Mouse (Mus musculus) R1 (cell line): ENCODE data around the gene Olfr1113.

Experiments
- DNase-seq: peaks from one replicate; pipeline ENCODE4 v3.0.0-alpha.2; 2018; ENCODE audit warnings: low read depth, low spot score

Gene Olfr1113

DNA sequence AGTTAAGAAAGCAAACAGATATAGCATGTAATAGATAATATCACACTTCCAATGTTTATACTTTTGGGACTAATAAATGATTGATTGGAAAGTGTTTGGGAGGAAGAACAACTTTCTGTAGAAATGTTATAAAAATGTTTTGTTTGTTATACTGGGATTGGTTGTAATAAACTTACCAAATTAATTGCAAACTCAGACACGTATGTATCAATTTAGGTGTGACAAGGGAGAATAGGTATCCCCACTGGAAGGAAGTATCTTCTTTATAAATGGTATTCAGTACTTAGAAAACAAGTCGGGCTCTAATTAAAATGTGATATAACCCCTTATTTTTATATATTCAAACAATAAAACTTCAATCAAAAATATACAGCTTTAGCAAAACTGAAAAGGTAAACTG lies at the start of gene Olfr1113:
TSS of gene Olfr1113 (plus strand) at position 301 of the 400 bp plus-strand sequence.
- no peak for DNase-seq

DNA sequence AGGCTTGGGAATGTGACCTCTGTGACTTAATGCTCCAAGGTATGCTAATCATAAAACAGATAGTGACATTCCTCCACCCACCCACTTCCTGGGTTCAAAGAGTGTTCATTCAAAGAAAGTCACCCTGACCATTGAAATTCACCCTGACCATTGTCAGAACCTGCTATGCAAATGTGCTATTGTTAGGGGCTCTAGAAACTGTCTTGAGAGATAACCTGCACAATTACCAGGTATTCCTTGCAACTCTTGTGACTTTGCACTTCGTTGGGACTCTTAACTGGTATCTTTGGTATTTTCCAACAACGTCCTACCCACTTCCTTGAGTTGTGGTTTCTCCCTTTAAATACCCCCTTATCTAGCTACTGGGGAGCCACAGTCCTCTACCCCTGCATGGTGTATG lies 41.0 kb upstream of the Olfr1113 start:
- peak; percentile 61 for DNase-seq

DNA sequence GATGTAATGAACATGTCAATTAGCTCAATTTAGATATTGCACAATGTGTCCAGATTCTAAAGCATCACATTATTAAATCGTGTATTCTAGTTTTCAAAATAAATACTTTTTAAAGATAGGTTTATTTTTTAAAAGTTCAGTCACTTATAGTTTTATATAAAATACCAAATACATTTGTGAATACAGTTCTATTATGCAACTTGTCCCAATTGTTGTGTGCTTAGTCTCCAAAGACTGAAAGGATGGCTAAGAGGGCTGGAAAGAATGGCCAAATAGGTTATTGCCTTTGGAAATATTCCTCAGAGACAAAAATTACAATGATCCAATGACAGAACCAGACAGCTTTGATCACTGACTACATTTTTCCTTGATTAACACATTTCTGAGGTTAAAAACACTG lies 21.3 kb upstream of the Olfr1113 start, which contains the start of gene Olfr1112:
TSS of gene Olfr1112 (plus strand) at position 301 of the 400 bp plus-strand sequence.
- DNase-seq, result no peak

DNA sequence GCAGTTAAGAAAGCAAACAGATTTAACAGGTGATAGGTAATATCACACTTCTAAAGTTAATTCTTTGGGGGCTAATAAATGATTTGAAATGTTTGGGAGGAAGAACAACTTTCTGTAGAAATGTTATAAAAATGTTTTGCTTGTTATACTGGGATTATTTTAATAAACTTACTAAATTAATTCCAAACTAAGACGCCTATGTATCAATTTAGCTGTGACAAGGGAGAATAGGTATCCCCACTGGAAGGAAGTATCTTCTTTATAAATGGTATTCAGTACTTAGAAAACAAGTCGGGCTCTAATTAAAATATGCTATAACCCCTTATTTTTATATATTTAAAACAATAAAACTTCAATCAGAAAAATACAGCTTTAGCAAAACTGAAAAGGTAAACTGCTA lies 38.9 kb downstream of the Olfr1113 start, which contains the start of gene Olfr1115:
TSS of gene Olfr1115 (plus strand) at position 301 of the 400 bp plus-strand sequence.
- no peak for DNase-seq
